Mouse (Mus musculus) gastrocnemius, postnatal 4 days (tissue): ENCODE results near the gene Gm13088. TPM values are rescaled to one million over a fixed set of nuclear protein-coding genes. Genes with fewer than 3 reads are reported as not detected.
"Not testable (repeated sequence)": the region's sequence is repeated elsewhere in the genome, so short reads cannot be mapped to it uniquely, and the experiment has no call there.

Experiments used
- DNase-seq, 2 experiments: peaks; one replicate each; pipeline ENCODE4 v3.0.0; 2021 to 2022; ENCODE audit warnings: low spot score in 2 of 2, mixed read lengths in 2 of 2
- long read RNA-seq, 2 experiments: library from polyadenylated mRNA; stranded (forward); transcript quantifications; one replicate each; pipeline ENCODE4 v2.0.0; 2021
- total RNA-seq, 2 experiments: library from RNA; stranded (reverse); gene quantifications; 2 replicates each; pipeline ENCODE4 v1.2.3; 2021

The Gm13088 gene
- total RNA-seq = not detected
- long read RNA-seq, experiment 1 = 0 reads
- long read RNA-seq, experiment 2 = 0 reads

- not testable (repeated sequence) for DNase-seq
Measured at GRCm38 (mm10) chr4:143657146-143657545, at the start of gene Gm13088. TSS of gene Gm13088 (minus strand) at chr4:143657246.

GRCm38 (mm10) chr4:143702611-143703010, 45.6 kb upstream of the Gm13088 start, which contains the start of gene Gm13089:
TSS of gene Gm13089 (minus strand) at chr4:143702711.
- no peak for DNase-seq

GRCm38 (mm10) chr4:143618101-143618500, 38.9 kb downstream of the Gm13088 start:
- not testable (repeated sequence) for DNase-seq

GRCm38 (mm10) chr4:143614703-143615102, 42.3 kb downstream of the Gm13088 start, which contains the start of gene Gm13083:
TSS of gene Gm13083 (plus strand) at chr4:143615003.
- DNase-seq = not testable (repeated sequence)

- DNase-seq = not testable (repeated sequence)
Measured at GRCm38 (mm10) chr4:143611927-143612326, 45.1 kb downstream of the Gm13088 start.

Other genes with a start within 250 kb of the Gm13088 start
- gene Pramef8, start 244.8 kb downstream of the Gm13088 start, total RNA-seq = 10 to 100 TPM in 1 of 2 experiments, 1 to 10 TPM in 1; 9.3 to 13.7 TPM
- gene Oog4, start 206.9 kb downstream of the Gm13088 start, total RNA-seq = not detected
- not detected for gene Gm13043, start 145.9 kb downstream of the Gm13088 start, total RNA-seq
- gene Gm13040, start 121.3 kb downstream of the Gm13088 start, total RNA-seq = not detected
- gene BC080695, start 105.5 kb downstream of the Gm13088 start, total RNA-seq = not detected
- gene Gm13057, start 105.5 kb downstream of the Gm13088 start, total RNA-seq = not detected
- gene Gm13083, start 42.2 kb downstream of the Gm13088 start, total RNA-seq = not detected
- gene Gm13089, start 45.5 kb upstream of the Gm13088 start, total RNA-seq = not detected
- gene Gm13078, start 62.2 kb upstream of the Gm13088 start, total RNA-seq = not detected
- gene Gm13023, start 132.1 kb upstream of the Gm13088 start, total RNA-seq = not detected
- gene Gm13084, start 158.8 kb upstream of the Gm13088 start, total RNA-seq = not detected
- gene Gm13103, start 189.3 kb upstream of the Gm13088 start, total RNA-seq = not detected
- not detected for gene Pramef6, start 243.1 kb upstream of the Gm13088 start, total RNA-seq